Mouse (Mus musculus) left cerebral cortex, postnatal 25 days (tissue): ENCODE results near the gene Dnajb14. TPM values are rescaled to one million over a fixed set of nuclear protein-coding genes. Genes with fewer than 3 reads are reported as not detected.
A peak's percentile ranks its signal among the peaks of the same experiment; 100 is the strongest.
"Not testable (repeated sequence)": the region's sequence is repeated elsewhere in the genome, so short reads cannot be mapped to it uniquely, and the experiment has no call there.

Experiments used
- DNase-seq, 2 experiments: peaks; one replicate each; pipeline ENCODE4 v3.0.0; 2022; ENCODE audit warnings: low spot score in 2 of 2, mixed read lengths in 1 of 2
- intact Hi-C: fragments of 180-260 bp; cut with DNase I; formaldehyde crosslinking; loops from one replicate; pipeline ENCODE4 v1.15.1; 2025
- total RNA-seq, 2 experiments: library from RNA; stranded (reverse); gene quantifications; 2 replicates each; pipeline ENCODE4 v1.2.3; 2021

Dnajb14 gene
- total RNA-seq, 2 experiments from 2014 or later: 44.5 to 46.3 TPM

DNA sequence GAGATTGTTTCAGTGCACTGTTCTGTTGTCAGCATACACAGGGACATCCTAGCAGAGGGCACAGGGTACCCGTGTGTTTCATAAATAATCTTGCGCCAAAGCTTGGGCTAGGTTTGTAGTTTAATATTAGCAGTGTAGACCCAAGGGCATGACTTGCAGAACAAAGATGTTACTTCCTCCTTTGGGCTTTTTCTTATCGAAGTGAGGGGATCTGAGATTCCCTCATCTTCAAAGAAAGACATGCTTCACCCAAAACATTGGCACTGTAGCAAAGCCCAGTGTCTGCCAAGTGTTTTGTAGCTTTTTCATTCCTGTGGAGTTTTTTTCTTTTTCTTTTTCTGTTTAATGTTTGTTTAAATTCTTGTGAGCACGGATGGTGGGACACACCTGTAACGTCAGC is 30.2 kb downstream of the Dnajb14 start:
- intact Hi-C loops: no loop called here

DNA sequence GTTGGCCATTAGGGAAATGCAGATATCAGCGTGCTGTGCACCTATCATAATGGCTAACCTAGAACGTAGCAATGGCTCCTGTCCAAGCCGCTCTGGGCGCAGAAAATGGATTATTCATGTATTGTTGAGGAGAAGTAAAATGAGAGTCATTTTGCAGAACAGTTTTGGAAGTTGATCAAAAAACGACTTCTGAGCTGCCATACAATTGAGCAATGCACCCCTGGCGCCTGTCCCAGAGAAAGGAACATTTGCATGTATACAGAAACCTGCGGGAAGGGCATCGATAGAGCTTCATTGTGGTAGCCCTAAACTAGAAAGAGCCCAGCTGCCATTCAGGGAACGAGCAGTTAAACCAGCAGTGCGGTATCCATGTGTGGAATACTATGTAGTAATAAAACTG is 32.7 kb downstream of the Dnajb14 start:
- peak in 1 of 2 experiments; percentile 9 for DNase-seq
- intact Hi-C loops: no loop called here

More for the DNA sequence above, 30.2 kb downstream of the Dnajb14 start:
- DNase-seq: no peak

- intact Hi-C loops: loop anchor here (10.0 kb wide), 1 partner anchor 138 kb away; no protein-coding TSS in a partner anchor
- no peak for DNase-seq
These were observed 45.6 kb downstream of the Dnajb14 start for GRCm38 (mm10) chr3:137913093-137913492.

DNA sequence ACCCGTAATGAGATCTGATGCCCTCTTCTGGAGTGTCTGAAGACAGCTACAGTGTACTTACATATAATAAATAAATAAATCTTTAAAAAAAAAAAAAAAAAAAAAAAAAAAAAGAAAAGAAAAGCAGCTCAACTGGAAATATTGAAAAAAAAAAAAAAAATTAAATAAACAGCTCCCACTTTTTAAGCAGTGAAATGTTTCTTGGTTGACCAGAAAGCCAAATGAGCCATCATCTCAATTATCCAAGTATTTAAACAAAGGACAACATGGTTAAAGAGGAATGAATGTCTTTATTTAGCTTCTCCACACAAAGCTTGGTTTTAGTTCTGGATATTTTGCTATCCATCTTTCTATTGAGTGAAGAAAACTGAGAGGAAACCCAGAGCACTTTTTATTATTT is 47.1 kb downstream of the Dnajb14 start:
- intact Hi-C loops: loop anchor here (10.0 kb wide), 1 partner anchor 140 kb away; no protein-coding TSS in a partner anchor
- DNase-seq: not testable (repeated sequence)

GRCm38 (mm10) chr3:137917694-137918171 is 50.3 kb downstream of the Dnajb14 start:
- DNase-seq: no peak
- intact Hi-C loops: loop anchor here (1.0 to 10.0 kb wide), 4 partner anchors 50 to 226 kb away; partner anchors contain the start of genes 1110002E22Rik, Dnajb14, Gm5105 and Trmt10a

GRCm38 (mm10) chr3:137918172-137918931 is 50.9 kb downstream of the Dnajb14 start, which contains the start of gene Lamtor3:
TSS of gene Lamtor3 (plus strand) at chr3:137918506.
- intact Hi-C loops: loop anchor here (1.0 to 10.0 kb wide), 4 partner anchors 51 to 225 kb away; partner anchors contain the start of genes 1110002E22Rik, Dnajb14, Gm5105 and Trmt10a
- peak; percentile 87 to 94 for DNase-seq

DNA sequence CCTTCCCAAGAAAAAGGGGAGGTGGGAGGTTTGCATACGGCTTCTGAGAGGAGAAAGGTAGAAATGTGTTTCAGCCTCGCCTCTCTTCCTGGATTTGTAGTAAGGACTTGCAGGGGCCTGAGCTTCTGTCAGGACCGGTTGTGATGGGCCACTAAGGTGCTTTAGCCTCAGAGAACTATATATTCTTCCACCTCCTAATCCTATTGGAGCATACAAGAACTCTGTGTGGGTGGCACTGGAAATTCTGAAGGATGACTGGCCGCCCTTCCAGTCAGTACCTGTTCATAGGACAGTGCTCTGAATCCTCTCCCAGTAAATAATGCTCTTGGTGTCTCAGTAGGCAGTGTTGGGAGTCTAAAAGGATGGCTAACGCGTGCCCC is 51.4 kb downstream of the Dnajb14 start:
- peak; percentile 36 to 68 for DNase-seq
- intact Hi-C loops: loop anchor here (1.0 to 10.0 kb wide), 4 partner anchors 52 to 224 kb away; partner anchors contain the start of genes 1110002E22Rik, Dnajb14, Gm5105 and Trmt10a

- intact Hi-C loops: loop anchor here (5.0 to 10.0 kb wide), 2 partner anchors 145 to 148 kb away; partner anchors contain the start of genes 1110002E22Rik and Gm5105
- no peak for DNase-seq
These were observed 51.9 kb downstream of the Dnajb14 start for GRCm38 (mm10) chr3:137919398-137919797.

- intact Hi-C loops: loop anchor here (10.0 kb wide), 1 partner anchor 524 kb away; the partner anchor contains the start of gene Adh5
- no peak for DNase-seq
These were observed 53.1 kb downstream of the Dnajb14 start for GRCm38 (mm10) chr3:137920594-137920993.

DNA sequence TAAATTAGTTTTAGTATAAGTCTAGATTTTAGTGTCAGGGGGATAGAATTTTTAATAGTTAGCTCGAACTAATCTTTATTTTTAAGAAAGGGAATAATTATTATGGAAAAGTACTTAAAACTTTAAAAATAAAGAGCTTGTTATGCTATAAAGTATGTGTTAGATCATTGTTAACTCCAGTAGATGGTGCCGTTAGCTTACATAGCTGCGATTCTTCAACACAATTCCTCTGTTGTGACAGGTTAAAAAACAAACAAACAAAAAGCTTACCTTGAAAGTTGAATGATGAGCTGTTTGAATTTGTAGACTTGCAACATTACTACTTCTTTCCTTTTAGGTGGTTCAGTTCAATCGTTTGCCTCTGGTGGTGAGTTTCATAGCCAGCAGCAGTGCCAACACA is 59.5 kb downstream of the Dnajb14 start:
- intact Hi-C loops: loop anchor here (10.0 kb wide), 1 partner anchor 518 kb away; the partner anchor contains the start of gene Adh5
- no peak for DNase-seq

DNA sequence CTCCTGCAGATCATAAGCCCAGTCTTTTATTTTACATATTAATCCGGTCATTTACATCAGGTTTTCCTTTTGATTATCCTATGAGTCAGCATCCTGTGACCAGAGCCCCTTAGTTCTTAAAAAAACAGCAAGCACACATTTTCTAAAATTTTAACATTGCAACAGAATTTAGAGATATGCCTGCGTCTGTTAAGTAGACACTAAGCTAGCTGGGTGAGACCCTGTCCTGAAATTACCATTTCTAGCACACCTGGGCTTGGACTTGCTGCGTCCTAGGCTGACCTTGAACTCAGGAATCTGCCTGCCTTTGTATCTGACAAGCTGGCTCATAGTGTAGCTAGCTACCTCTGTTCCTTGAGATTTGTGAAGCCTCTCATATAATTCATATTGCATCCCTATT is 62.5 kb downstream of the Dnajb14 start:
- intact Hi-C loops: loop anchor here (10.0 kb wide), 1 partner anchor 515 kb away; the partner anchor contains the start of gene Adh5
- no peak for DNase-seq

GRCm38 (mm10) chr3:137932748-137933147 is 65.3 kb downstream of the Dnajb14 start:
- no peak for DNase-seq
- intact Hi-C loops: no loop called here

- intact Hi-C loops: no loop called here
- DNase-seq: no peak
These were observed 66.5 kb downstream of the Dnajb14 start for GRCm38 (mm10) chr3:137933986-137934385.

GRCm38 (mm10) chr3:137935570-137936525 is 68.4 kb downstream of the Dnajb14 start:
- intact Hi-C loops: loop anchor here (5.0 kb wide), 1 partner anchor 211 kb away; no protein-coding TSS in a partner anchor
- DNase-seq: no peak

- intact Hi-C loops: loop anchor here (5.0 kb wide), 1 partner anchor 211 kb away; no protein-coding TSS in a partner anchor
- no peak for DNase-seq
These were observed 69.1 kb downstream of the Dnajb14 start for GRCm38 (mm10) chr3:137936541-137936940.

DNA sequence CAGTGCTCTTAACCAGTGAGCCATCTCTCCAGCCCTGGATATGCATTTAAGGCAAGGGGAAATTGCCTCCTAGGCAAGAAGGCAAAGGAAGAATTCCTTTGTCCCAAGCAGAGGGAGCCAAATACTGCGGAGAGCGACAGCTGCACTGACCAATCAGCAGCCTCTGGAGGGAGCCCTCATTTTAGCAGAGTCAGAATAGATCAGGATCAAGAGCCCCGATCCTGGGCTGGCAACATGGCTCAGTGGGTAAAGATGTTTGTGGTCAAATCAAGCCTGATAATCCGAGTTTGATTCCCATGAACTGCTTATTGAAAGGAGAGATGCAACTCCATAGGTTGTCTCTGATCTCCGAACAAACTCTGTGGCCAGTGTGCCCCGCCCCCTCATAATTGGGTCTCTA is 71.1 kb downstream of the Dnajb14 start:
- peak in 1 of 2 experiments; percentile 54 for DNase-seq
- intact Hi-C loops: loop anchor here (5.0 kb wide), 1 partner anchor 209 kb away; no protein-coding TSS in a partner anchor

DNA sequence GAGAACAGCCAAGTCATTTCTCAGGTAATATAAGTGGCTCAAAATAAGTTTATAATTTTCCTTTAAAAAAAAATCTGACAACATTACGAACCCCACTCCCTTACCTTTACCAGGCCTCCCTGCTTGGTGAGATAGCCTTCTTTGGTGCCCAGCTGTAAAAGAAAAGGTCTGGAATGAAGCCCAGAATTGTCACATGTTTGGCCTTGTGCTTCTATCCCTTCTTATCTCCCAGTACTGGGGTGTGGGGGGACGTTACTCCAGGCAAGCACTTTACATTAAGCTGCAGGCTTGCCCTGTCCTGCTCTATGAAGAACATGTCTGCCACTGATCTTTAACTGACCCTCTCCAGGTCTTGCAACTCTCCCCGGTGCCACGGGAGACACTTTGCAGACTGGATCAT is 73.3 kb downstream of the Dnajb14 start:
- no peak for DNase-seq
- intact Hi-C loops: no loop called here

GRCm38 (mm10) chr3:137941555-137941954 is 74.1 kb downstream of the Dnajb14 start:
- no peak for DNase-seq
- intact Hi-C loops: no loop called here

DNA sequence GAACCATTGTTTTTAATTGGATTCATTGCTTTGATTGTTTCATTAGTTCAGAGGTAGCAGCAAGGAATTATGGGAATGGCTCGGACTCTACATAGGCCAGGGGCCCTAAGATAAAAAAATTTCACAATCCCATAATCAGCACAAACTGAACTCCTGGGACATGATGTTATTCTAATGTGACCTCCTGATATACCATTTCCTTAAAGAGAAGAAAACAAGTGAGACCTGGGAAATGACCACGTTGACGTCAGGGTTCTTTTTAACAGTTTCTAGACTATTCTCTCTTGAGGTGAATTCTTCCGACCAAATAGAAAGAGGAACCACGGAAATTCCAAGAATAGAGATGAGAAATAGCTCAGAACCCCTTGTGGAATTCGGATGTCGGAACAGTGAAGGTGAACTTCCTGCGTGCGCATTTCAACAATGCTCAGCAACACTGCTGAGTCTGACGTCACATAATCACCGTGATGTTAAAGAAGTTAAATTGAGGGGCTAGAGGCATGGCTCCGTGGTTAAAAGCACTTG is 74.7 kb downstream of the Dnajb14 start:
- intact Hi-C loops: no loop called here
- no peak for DNase-seq
